ENCODE assay signal across 22 mouse cellular contexts in the genomic region with DNA sequence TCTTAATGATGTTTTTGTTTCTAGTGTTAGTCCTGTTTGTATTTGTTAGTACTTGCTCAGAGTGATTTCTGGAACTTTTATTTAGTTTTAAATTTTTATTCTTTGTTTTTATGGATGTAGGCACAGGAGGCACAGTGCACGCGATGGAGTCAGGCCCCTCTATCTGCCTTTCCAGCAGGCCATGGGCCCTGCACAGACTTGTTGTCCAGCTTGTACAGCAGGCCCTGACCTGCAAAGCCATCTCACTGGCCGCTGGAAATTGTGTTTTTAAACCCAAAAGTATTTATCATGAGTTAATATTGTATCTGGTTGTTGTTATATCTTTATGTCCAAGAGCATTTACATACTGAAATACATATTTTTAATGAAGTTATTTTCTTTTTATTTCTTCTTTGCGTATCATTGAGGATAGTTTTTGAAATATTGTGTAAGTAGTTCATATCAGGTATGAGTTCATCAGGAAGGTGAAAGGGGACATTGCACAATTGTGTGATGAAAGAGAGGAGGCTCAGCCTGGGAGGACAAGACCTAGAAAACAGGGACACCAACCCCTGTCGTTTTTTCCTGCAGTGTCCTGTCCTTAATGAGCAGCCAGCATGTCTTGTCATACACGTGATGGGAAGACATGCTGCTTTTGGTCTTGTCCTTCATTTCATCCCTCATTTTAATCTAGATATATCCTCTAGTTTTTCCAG.
"Had no signal": no experiment of that assay in that cellular context is flagged by ENCODE, and none has a peak within 500 bp of the region (broad histone marks: within the 10 kb centered on the region; RNA-seq: fewer than 3 reads in every experiment).

No protein-coding gene starts in this region.

- H3K4me1 ChIP-seq: limb, embryonic 10.5 days; limb, embryonic 13.5 days had no signal

- H3K9ac ChIP-seq: limb, embryonic 13.5 days; liver, embryonic 14.5 days; lung, embryonic 14.5 days; neural tube, embryonic 12.5 days; neural tube, embryonic 15.5 days had no signal

- ATAC-seq: intestine, embryonic 16.5 days; lung, postnatal 0 days had no signal

- H3K4me3 ChIP-seq: layer of hippocampus, adult 2 months; limb, embryonic 10.5 days; limb, embryonic 13.5 days; megakaryocyte, embryonic 14.5 days; midbrain, embryonic 10.5 days; neural tube, embryonic 12.5 days; neural tube, embryonic 15.5 days had no signal

- H3K27ac ChIP-seq: layer of hippocampus, adult 2 months; limb, embryonic 10.5 days; limb, embryonic 13.5 days; liver, embryonic 14.5 days; midbrain, embryonic 10.5 days; neural tube, embryonic 12.5 days; neural tube, embryonic 15.5 days had no signal

- H3K27me3 ChIP-seq: limb, embryonic 13.5 days; megakaryocyte, embryonic 14.5 days; neural tube, embryonic 12.5 days; neural tube, embryonic 15.5 days had no signal

- H3K4me2 ChIP-seq: limb, embryonic 13.5 days; lung, embryonic 14.5 days; neural tube, embryonic 12.5 days; neural tube, embryonic 15.5 days had no signal

- H3K9me3 ChIP-seq: limb, embryonic 10.5 days; limb, embryonic 13.5 days; megakaryocyte, embryonic 14.5 days; midbrain, embryonic 10.5 days; neural tube, embryonic 12.5 days; neural tube, embryonic 15.5 days had no signal

- DNase-seq: kidney, adult 18-20 months; kidney, adult 9 months; kidney, postnatal 14 days; layer of hippocampus, adult 9-11 months; lung, embryonic 14.5 days; midbrain, embryonic 14.5 days; right cerebral cortex, adult 18-20 months; right cerebral cortex, postnatal 14 days; right cerebral cortex, postnatal 4 days; thymus, adult 2 months; thymus, postnatal 14 days; thymus, postnatal 4 days had no signal
